Mouse (Mus musculus) cerebellum, adult 2 months (tissue): ENCODE data around the gene Spty2d1. TPM values are rescaled to one million over a fixed set of nuclear protein-coding genes. Genes with fewer than 3 reads are reported as not detected.
A peak's percentile ranks its signal among the peaks of the same experiment; 100 is the strongest.
"Not testable (repeated sequence)": the region's sequence is repeated elsewhere in the genome, so short reads cannot be mapped to it uniquely, and the experiment has no call there.

ENCODE experiments used
- DNase-seq, 2 experiments: peaks; one replicate each; pipeline ENCODE4 v3.0.0; 2021
- H3K27ac ChIP-seq: fragments of 200-500 bp; 2 replicates; pipeline ENCODE4 v1.5.1; 2012; ENCODE audit warnings: low read length, control low read depth, inconsistent platforms; ENCODE audit not compliant: insufficient read depth
- H3K27me3 ChIP-seq: fragments of 200-500 bp; 2 replicates; pipeline ENCODE4 v1.6.1; 2012; ENCODE audit warnings: inconsistent platforms, mild to moderate bottlenecking, low read length, moderate library complexity; ENCODE audit not compliant: control insufficient read depth, insufficient read depth
- H3K4me1 ChIP-seq: fragments of 200-500 bp; 2 replicates; pipeline ENCODE4 v1.6.1; 2011; ENCODE audit warnings: low read length; ENCODE audit not compliant: control insufficient read depth, insufficient read depth
- H3K4me3 ChIP-seq: fragments of 200-500 bp; replicated peaks from 2 replicates; pipeline ENCODE3; 2011; ENCODE audit warnings: mild to moderate bottlenecking, low read depth, low read length, control low read depth; ENCODE audit not compliant: insufficient read depth
- CTCF ChIP-seq: fragments of 200-500 bp; IDR thresholded peaks from 2 replicates; pipeline ENCODE4 v1.5.1; 2011; ENCODE audit warnings: low read depth, mild to moderate bottlenecking, control low read depth, low read length, moderate library complexity, borderline replicate concordance; ENCODE audit not compliant: insufficient read depth
- POLR2A ChIP-seq: fragments of 200-500 bp; IDR thresholded peaks from 2 replicates; pipeline ENCODE4 v1.6.1; 2011; ENCODE audit warnings: low read length, control low read depth, borderline replicate concordance; ENCODE audit not compliant: insufficient read depth
- WGBS: fragments of 180-500 bp; shearing (Covaris S2); methylation state at CpG from one replicate; pipeline ENCODE4 v1.1.7; 2018; 5-methylcytosine and 5-hydroxymethylcytosine counted together
- polyA plus RNA-seq: library from polyadenylated mRNA; depleted of rRNA; stranded (reverse); fragments of >200 nt; gene quantifications from 2 replicates; pipeline ENCODE4 v1.2.3, GENCODE M21; 2012

The Spty2d1 gene
- polyA plus RNA-seq, 1 experiment, result 11.2 TPM

DNA sequence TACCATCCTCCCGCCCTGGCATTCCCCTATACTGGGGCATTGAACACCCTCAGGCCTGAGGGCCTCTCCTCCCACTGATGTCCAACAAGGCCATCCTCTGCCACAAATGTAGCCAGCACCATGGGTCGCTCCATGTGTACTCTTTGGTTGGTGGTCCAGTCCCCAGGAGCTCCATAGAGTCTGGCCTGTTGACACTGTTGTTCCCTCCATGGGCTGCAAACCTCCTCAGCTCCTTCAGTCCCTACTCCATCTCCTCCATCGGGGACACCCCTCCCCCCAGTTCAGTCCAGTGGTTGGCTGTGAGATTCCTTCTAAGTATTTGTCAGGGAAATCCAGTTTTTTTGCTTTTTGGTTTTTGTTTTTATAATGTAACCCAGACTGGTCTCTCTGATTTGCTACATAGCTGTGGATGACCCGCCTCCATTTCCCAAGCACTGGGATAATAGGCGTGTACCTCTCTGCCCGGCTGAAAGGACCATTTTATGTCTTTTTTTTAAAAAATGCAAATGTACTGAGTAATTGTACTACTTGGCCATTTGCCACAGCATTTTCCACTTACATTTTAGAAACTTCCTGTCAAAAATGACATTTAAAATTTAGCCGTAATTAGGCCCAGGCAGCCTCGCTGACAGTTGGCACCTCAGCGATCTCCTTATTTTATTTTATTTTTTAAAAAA is 22.4 kb upstream of the Spty2d1 start:
- Histone ChIP-seq H3K27me3 (no peaks in the 10 kb centered on the region), H3K27ac (no peak overlapping the region), H3K4me3 (no peak overlapping the region), H3K4me1 (no peaks in the 10 kb centered on the region)
- TF ChIP-seq CTCF (no peak), POLR2A (no peak)
- DNase-seq, result no peak
- 83% methylated on average over 9 of the region's 9 CpGs for WGBS

DNA sequence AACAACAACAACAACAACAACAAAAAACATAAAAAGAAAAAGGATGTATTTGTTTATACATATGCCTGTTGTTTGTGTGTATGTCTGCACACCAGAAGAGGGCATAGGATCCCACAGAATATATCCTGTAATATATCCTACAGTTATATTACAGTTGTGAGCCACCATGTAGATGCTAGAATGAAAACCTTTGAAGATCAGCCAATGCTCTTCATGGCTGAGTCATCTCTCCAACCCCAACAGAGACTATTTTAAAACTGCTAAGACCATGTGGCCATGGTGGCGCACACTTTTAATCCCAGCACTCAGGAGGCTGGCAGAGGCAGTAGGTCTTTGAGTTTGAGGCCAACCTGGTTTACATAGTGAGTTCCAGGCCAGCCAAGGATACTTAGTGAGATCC is 19.3 kb upstream of the Spty2d1 start:
- Histone ChIP-seq H3K27me3 (no peaks in the 10 kb centered on the region), H3K4me1 (no peaks in the 10 kb centered on the region), H3K4me3 (no peak overlapping the region), H3K27ac (no peak overlapping the region)
- DNase-seq, result no peak
- TF ChIP-seq POLR2A (no peak), CTCF (no peak)
- WGBS, result 72% methylated on average over 1 of the region's 1 CpGs

DNA sequence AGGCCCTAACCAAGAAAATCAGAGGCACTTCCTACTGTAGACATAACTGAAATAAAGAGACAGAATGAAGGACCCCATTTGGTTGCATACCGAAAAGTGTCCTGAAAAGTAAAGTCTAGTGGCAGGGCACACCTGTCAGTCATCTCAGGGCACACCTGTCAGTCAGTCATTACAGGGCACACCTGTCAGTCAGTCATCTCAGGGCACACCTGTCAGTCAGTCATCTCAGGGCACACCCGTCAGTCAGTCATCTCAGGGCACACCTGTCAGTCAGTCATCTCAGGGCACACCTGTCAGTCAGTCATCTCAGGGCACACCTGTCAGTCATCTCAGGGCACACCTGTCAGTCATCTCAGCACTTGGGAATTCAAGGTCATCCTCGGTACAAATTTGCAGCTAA is 18.7 kb upstream of the Spty2d1 start:
- not testable (repeated sequence) for H3K4me3 ChIP-seq, H3K4me1 ChIP-seq, H3K27ac ChIP-seq, DNase-seq, H3K27me3 ChIP-seq
- WGBS, result 87% methylated on average over 3 of the region's 3 CpGs

DNA sequence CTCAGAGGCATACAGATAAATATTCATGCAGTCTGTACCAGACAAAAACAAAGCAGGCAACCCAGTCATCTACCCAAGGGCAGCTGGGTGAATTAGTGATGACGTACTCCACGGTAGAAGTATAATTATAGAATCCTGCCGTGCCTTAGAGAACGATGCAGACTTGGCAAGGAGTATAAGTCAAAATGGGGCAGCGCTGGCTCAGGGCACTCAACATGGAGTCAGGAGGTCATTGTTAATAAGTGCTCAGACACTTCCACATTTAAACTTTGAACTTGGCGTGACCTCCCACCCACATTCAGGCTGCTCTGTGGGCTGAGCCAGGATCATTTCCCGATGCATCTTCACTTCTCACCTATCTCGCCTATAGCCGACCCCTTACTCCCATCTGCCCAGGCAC is 17.2 kb upstream of the Spty2d1 start:
- no peak for TF ChIP-seq CTCF
- TF ChIP-seq POLR2A, result no peak
- Histone ChIP-seq H3K4me1 (no peaks in the 10 kb centered on the region), H3K27ac (no peak overlapping the region), H3K27me3 (no peaks in the 10 kb centered on the region), H3K4me3 (no peak overlapping the region)
- no peak for DNase-seq
- 45% methylated on average over 9 of the region's 9 CpGs for WGBS

DNA sequence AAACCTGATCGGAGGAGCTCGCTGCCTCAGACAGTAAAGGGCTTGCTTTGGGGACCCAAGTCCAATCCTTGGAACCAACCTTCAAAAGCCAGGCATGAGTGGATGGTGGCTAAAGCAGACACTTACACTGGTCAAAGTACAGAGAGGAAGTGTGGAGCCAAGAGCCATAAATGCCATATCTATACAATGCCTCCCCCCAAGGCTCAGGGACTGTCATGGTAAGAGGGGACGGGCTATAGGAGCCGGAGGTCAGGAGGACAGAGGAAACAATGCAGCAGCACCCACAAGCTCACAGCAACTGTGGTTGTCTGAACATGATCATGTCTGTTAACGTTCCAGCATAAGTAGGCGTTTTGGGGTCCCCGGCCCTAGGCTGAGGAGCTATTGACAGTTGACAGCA is 16.2 kb upstream of the Spty2d1 start:
- H3K27me3 ChIP-seq, result no peaks in the 10 kb centered on the region
- no peak for DNase-seq
- no peak overlapping the region for H3K27ac ChIP-seq
- no peak overlapping the region for H3K4me3 ChIP-seq
- H3K4me1 ChIP-seq, result 0 out of 2 replicates have a peak, but pooled peaks cover 4% of the 10 kb centered on the region
- no peak for TF ChIP-seq POLR2A
- TF ChIP-seq CTCF, result no peak
- 87% methylated on average over 7 of the region's 7 CpGs for WGBS

DNA sequence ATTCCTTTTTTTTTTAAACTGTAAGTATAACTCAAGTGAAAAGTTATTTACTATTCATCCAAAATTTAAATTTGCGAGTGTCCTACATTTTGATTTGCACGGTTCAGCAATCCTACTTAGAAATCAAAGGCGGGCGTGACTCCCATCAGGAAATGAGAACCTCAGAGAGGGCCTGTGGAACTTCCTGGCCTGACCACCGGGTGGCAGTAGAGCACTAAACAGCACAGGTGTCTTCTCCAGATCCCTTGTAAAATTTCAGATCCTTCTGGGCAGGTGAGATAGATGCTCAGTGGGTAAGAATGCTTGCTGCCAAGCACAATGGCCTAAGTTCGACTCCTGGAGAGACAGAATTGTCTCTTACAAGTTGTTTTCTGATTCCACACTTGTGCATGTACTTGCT is 15.3 kb upstream of the Spty2d1 start:
- no peak for TF ChIP-seq POLR2A
- TF ChIP-seq CTCF, result peak; percentile 89
- no peak overlapping the region for H3K27ac ChIP-seq
- DNase-seq, result peak; percentile 66 to 82
- 0 out of 2 replicates have a peak, but pooled peaks cover 5% of the 10 kb centered on the region for H3K4me1 ChIP-seq
- no peak overlapping the region for H3K4me3 ChIP-seq
- H3K27me3 ChIP-seq, result no peaks in the 10 kb centered on the region
- 17% methylated on average over 6 of the region's 6 CpGs for WGBS

DNA sequence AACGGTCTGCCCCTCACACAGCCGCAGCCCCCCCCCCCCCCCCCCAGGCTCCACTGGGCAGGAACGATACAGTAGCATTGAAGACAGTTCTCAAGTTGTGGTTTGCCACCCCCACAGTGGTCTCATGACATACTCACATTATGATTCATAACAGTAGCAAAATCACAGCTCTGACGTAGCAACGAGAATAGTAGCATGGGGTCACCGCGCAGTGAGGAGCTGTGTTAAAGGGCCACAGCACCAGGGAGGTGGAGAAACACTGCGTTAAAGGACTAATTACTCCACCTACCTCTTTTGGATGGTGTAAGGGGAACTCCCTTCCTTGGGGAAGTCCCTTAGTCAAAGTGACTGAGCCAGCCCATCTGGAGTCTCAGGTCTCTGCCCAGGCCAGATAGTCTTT is 14.3 kb upstream of the Spty2d1 start:
- TF ChIP-seq POLR2A (no peak), CTCF (no peak)
- H3K4me3 ChIP-seq, result no peak overlapping the region
- 0 out of 2 replicates have a peak, but pooled peaks cover 5% of the 10 kb centered on the region for H3K4me1 ChIP-seq
- DNase-seq, result no peak
- H3K27me3 ChIP-seq, result no peaks in the 10 kb centered on the region
- WGBS, result 65% methylated on average over 8 of the region's 8 CpGs
- no peak overlapping the region for H3K27ac ChIP-seq

DNA sequence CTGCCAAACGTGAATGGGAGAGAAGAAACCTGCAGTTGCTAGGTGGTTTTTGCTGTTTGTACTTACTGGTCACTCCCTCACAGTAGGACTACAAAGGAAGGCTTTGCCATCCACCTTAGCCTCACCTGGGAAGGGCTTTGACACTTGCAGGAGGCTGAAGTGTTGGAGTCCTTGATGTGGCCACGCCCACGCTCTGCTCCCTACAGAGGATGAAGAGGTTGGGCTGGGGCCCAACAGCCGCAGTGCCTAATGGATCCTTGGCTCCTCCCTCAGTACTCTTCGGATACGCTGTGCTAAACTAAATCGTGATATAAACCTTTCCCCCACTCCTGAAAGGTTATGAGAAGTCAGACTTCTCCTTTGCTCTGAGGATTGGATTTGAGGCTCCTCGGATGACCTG is 12.7 kb upstream of the Spty2d1 start:
- H3K27ac ChIP-seq, result no peak overlapping the region

More for the DNA sequence above, 12.7 kb upstream of the Spty2d1 start:
- Histone ChIP-seq H3K4me3 (no peak overlapping the region), H3K4me1 (0 out of 2 replicates have a peak, but pooled peaks cover 5% of the 10 kb centered on the region), H3K27me3 (no peaks in the 10 kb centered on the region)
- WGBS, result 24% methylated on average over 8 of the region's 8 CpGs
- TF ChIP-seq POLR2A, result no peak
- no peak for TF ChIP-seq CTCF
- no peak for DNase-seq
